Mouse (Mus musculus) monocyte, adult 5-6 weeks (primary cell): ENCODE measurements at regions not wholly inside any gene's neighbourhood (a gene's known extent, or its start where the extent isn't known, plus 50 kb on each side); places are given as distances from the start of the nearest gene placed in this dataset.

Experiments used
- ATAC-seq: fragments of 153-309, 156-312 bp; replicated peaks from 2 replicates; pipeline ENCODE4 v1.8.0; 2017; ENCODE audit warnings: mild to moderate bottlenecking; ENCODE audit not compliant: low TSS enrichment, insufficient number of reproducible peaks, severe bottlenecking, poor library complexity, low FRiP score

- no peak for ATAC-seq
Measured at GRCm38 (mm10) chr14:25019306-25019905, 439.6 kb upstream of the Zmiz1 start.

- ATAC-seq, result no peak
Measured at GRCm38 (mm10) chr14:25022523-25023269, 436.3 kb upstream of the Zmiz1 start.

- ATAC-seq, result no peak
Measured at GRCm38 (mm10) chr14:25023270-25023800, 435.6 kb upstream of the Zmiz1 start.

- ATAC-seq, result no peak
Measured at GRCm38 (mm10) chr14:25025074-25025473, 433.9 kb upstream of the Zmiz1 start.

GRCm38 (mm10) chr14:25027076-25027475, 431.9 kb upstream of the Zmiz1 start:
- ATAC-seq, result no peak

GRCm38 (mm10) chr14:25027842-25028241, 431.1 kb upstream of the Zmiz1 start:
- no peak for ATAC-seq

GRCm38 (mm10) chr14:25030881-25031280, 428.1 kb upstream of the Zmiz1 start:
- ATAC-seq, result no peak

- ATAC-seq, result no peak
Measured at GRCm38 (mm10) chr14:25031756-25032680, 427.0 kb upstream of the Zmiz1 start.

- ATAC-seq, result no peak
Measured at GRCm38 (mm10) chr14:25032899-25033298, 426.1 kb upstream of the Zmiz1 start.

GRCm38 (mm10) chr14:25042265-25042664, 416.7 kb upstream of the Zmiz1 start:
- no peak for ATAC-seq

- ATAC-seq, result no peak
Measured at GRCm38 (mm10) chr14:25044106-25044505, 414.9 kb upstream of the Zmiz1 start.

GRCm38 (mm10) chr14:25044867-25045266, 414.1 kb upstream of the Zmiz1 start:
- ATAC-seq, result no peak

- no peak for ATAC-seq
Measured at GRCm38 (mm10) chr14:25050674-25051251, 408.2 kb upstream of the Zmiz1 start.

- no peak for ATAC-seq
Measured at GRCm38 (mm10) chr14:25052175-25052574, 406.8 kb upstream of the Zmiz1 start.

GRCm38 (mm10) chr14:25059351-25059750, 399.6 kb upstream of the Zmiz1 start:
- ATAC-seq, result no peak

GRCm38 (mm10) chr14:25060285-25060684, 398.7 kb upstream of the Zmiz1 start:
- ATAC-seq, result no peak

GRCm38 (mm10) chr14:25063090-25063489, 395.9 kb upstream of the Zmiz1 start:
- ATAC-seq, result no peak

GRCm38 (mm10) chr14:25064190-25064947, 394.6 kb upstream of the Zmiz1 start:
- no peak for ATAC-seq
